Comparison of ENCODE assay signal across 10 mouse cellular contexts in the genomic region with DNA sequence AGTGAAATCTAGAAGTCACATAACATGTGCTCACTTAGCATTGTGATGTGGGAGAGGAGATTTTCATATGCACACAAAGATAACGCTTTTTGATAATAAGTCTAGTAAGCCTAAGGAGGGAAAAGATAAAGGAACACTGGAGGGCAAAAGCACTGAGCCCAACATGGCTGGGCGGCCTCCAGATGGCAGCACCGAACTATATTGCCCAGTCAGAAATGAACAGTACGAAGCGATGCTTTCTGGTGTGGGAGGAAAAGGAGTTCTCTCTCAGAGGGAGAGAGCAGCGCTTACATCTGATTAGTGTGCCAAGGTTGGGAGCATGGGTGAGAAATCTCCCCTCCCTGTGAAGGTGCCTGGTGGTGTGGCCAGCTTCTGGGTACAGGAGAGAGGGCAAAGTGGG. TPM values are rescaled to one million over a fixed set of nuclear protein-coding genes. Genes with fewer than 3 reads are reported as not detected.
DNase-seq lines count a peak whose midpoint lies in the region; TF ChIP-seq lines count a peak whose summit lies in the region.
"Had no signal": no experiment of that assay in that cellular context is flagged by ENCODE, and none has a peak within 500 bp of the region (broad histone marks: within the 10 kb centered on the region; RNA-seq: fewer than 3 reads in every experiment).

No protein-coding gene starts in this region.

- H3K4me1 ChIP-seq in thymus, adult 2 months (replicated peaks; ENCODE audit: control insufficient read depth, insufficient read depth, low read length), result no peaks in the 10 kb centered on the region
- H3K4me1 ChIP-seq: heart, embryonic 15.5 days; midbrain, embryonic 12.5 days had no signal

- peaks cover 77% of the 10 kb centered on the region for H3K36me3 ChIP-seq in thymus, adult 2 months (ENCODE audit: control insufficient read depth, insufficient read depth, low read length)

- DNase-seq in gastrocnemius, adult 18-20 months (ENCODE audit: low spot score), result peak; percentile 22
- no peak for DNase-seq in gastrocnemius, postnatal 4 days (ENCODE audit: low spot score in 2 of 2)
- peak; percentile 21 for DNase-seq in thymus, adult 2 months
- no peak for DNase-seq in thymus, postnatal 36 days
- DNase-seq in embryo, embryonic 11 days, result peak; percentile 56
- peak; percentile 66 for DNase-seq in kidney, adult 9 months
- peak; percentile 53 for DNase-seq in lung, postnatal 36 days
- DNase-seq in urinary bladder, postnatal 36 days (ENCODE audit: low spot score in 2 of 2), result no peak

- WGBS in thymus, adult 2 months, result 78% methylated on average over 6 of the region's 6 CpGs

- no peak for TF ChIP-seq POLR2A in thymus, adult 2 months (IDR thresholded peaks at IDR 0.05; ENCODE audit: control insufficient read depth, extremely low read depth, insufficient read depth, low read length, poor library complexity)

- TF ChIP-seq CTCF in thymus, adult 2 months (IDR thresholded peaks at IDR 0.05; ENCODE audit: borderline replicate concordance, control insufficient read depth, extremely low read depth, insufficient read depth, low read length, poor library complexity), result peak; percentile 16; the same call in 1 of the 2 replicates

- no peak overlapping the region for H3K27ac ChIP-seq in thymus, adult 2 months (ENCODE audit: control insufficient read depth, insufficient read depth, low read length)
- H3K27ac ChIP-seq: heart, embryonic 15.5 days; midbrain, embryonic 12.5 days had no signal

- no peak overlapping the region for H3K4me3 ChIP-seq in thymus, adult 2 months (ENCODE audit: control insufficient read depth, insufficient read depth, low read length)
- H3K4me3 ChIP-seq: heart, embryonic 15.5 days; midbrain, embryonic 12.5 days had no signal

- no peaks in the 10 kb centered on the region for H3K27me3 ChIP-seq in thymus, adult 2 months (ENCODE audit: control insufficient read depth, insufficient read depth, low read length)
- H3K27me3 ChIP-seq: heart, embryonic 15.5 days; midbrain, embryonic 12.5 days had no signal

RNA-seq across cellular contexts. Expression of gene Proser1, which starts 12.4 kb away (rescaled TPM):
- total RNA-seq in gastrocnemius, adult 18-20 months (2021), result 1 to 10 TPM; 5.4 to 5.6 TPM
- 10 to 100 TPM; 14.8 to 19.7 TPM for total RNA-seq in gastrocnemius, postnatal 4 days (2021)
- 78.9 and 99.6 TPM in 2 replicates for polyA plus RNA-seq in thymus, adult 2 months (2012; rRNA removed)

RNA-seq across cellular contexts. Expression of gene Stoml3, which starts 12.6 kb away (rescaled TPM):
- not detected for total RNA-seq in gastrocnemius, adult 18-20 months (2021)
- total RNA-seq in gastrocnemius, postnatal 4 days (2021), result not detected
- 0.16 and 0.27 TPM in 2 replicates for polyA plus RNA-seq in thymus, adult 2 months (2012; rRNA removed)
- polyA plus RNA-seq: heart, embryonic 15.5 days; midbrain, embryonic 12.5 days had no signal

RNA-seq across cellular contexts. Expression of gene Nhlrc3, which starts 12.8 kb away (rescaled TPM):
- total RNA-seq in gastrocnemius, adult 18-20 months (2021), result 1 to 10 TPM; 2.8 to 3.0 TPM
- 1 to 10 TPM; 7.3 to 7.9 TPM for total RNA-seq in gastrocnemius, postnatal 4 days (2021)
- polyA plus RNA-seq in thymus, adult 2 months (2012; rRNA removed), result 9.5 and 9.9 TPM in 2 replicates

Comparison
In these comparisons a context has a peak if more than half of its experiments do, and no peak if none do; other contexts are left out.
1. DNase-seq: peak in gastrocnemius, adult 18-20 months (single experiment), thymus, adult 2 months (single experiment), embryo, embryonic 11 days (single experiment), kidney, adult 9 months (single experiment) and lung, postnatal 36 days (single experiment); none in gastrocnemius, postnatal 4 days (0 of 2), thymus, postnatal 36 days (0 of 2) and urinary bladder, postnatal 36 days (0 of 2).